Mouse (Mus musculus): Measurements from ENCODE around the gene Cemip. TPM values are rescaled to one million over a fixed set of nuclear protein-coding genes. Genes with fewer than 3 reads are reported as not detected.

Cemip gene
- 8.7 TPM for polyA plus RNA-seq (2014; fragmentation: Illumina TruSeq; extraction: RNeasy Lipid Tissue Mini Kit (QIAGEN cat#74804))

GRCm38 (mm10) chr7:84086039-84086829 is at the start of gene Cemip:
TSS of gene Cemip (minus strand) at chr7:84086502.

GRCm38 (mm10) chr7:83884021-83884658 is 202.2 kb downstream of the Cemip start, which contains the start of the genes Tlnrd1 and Mesd:
TSS of gene Tlnrd1 (minus strand) at chr7:83884305.
TSS of gene Mesd (plus strand) at chr7:83884466.

Other genes starting within 250 kb of the Cemip start
- gene Tlnrd1, start 202.2 kb downstream of the Cemip start, polyA plus RNA-seq (2014; fragmentation: Illumina TruSeq; extraction: RNeasy Lipid Tissue Mini Kit (QIAGEN cat#74804)): 11.6 TPM
- gene Mesd, start 202.0 kb downstream of the Cemip start, polyA plus RNA-seq (2014; fragmentation: Illumina TruSeq; extraction: RNeasy Lipid Tissue Mini Kit (QIAGEN cat#74804)): 44.5 TPM
- 68.6 TPM for gene Abhd17c, start 65.4 kb upstream of the Cemip start, polyA plus RNA-seq (2014; fragmentation: Illumina TruSeq; extraction: RNeasy Lipid Tissue Mini Kit (QIAGEN cat#74804))

Data from ovary, adult 10 weeks (tissue).